Mouse (Mus musculus) bone marrow, adult 2 months (tissue): ENCODE data around the gene Mettl8.

Source experiments
- CTCF ChIP-seq: fragments of 200-500 bp; IDR thresholded peaks from 2 replicates; pipeline ENCODE4 v1.5.1; 2011; ENCODE audit warnings: low read length, control low read depth; ENCODE audit not compliant: control insufficient read depth, insufficient read depth
- POLR2A ChIP-seq: fragments of 200-500 bp; IDR thresholded peaks from 2 replicates; pipeline ENCODE4 v1.6.1; 2011; ENCODE audit warnings: low read depth, mild to moderate bottlenecking, control low read depth, low read length, borderline replicate concordance; ENCODE audit not compliant: control insufficient read depth

DNA sequence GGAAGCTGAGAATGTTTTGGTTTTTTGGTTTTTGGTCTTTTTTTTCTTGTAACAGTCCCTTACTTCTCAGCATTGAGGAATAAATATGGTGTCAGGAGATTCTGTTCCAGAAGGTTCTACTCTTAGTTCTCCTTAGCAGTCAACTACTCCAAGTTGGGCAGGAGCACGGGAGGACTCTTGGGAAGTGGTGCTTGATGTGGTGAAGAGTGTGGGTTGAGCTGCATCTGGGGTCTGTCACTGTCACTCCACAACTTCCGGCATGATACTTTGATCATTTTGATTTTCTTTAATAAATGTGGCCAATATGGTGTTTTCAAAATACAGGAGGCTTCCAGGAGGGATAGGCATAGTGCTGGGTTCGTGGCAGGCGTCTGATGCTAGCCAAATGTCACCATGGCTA, 22.4 kb downstream of the Mettl8 start:
- TF ChIP-seq CTCF, result no peak
- no peak for TF ChIP-seq POLR2A
